Mouse (Mus musculus): ENCODE measurements at regions not wholly inside any gene's neighbourhood (a gene's known extent, or its start where the extent isn't known, plus 50 kb on each side); places are given as distances from the start of the nearest gene placed in this dataset.

DNA sequence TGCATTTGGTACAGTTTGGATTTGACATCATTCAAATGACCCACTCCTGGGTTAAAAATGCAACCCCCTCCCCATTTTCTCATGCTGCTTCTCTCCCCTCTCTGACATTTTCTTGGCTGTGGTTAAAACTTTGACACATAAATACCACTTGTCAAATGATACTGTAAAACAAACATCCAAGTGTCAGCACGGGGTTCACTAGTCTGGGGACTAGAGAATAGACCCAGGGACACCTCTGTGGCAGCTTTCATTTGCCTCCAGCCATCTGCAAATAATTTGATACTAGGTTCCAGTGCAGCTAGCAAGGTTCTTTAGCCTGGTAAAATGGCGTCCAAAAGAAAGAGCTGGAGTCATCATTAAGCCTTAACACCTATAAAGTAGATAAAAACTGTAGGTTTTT lies 312.7 kb upstream of the Sfrp2 start:
- H3K4me3 ChIP-seq (ENCODE audit: insufficient read depth, poor library complexity, severe bottlenecking): no peak overlapping the region
- no peaks in the 10 kb centered on the region for H3K79me3 ChIP-seq (ENCODE audit: low read depth)
- H3K27me3 ChIP-seq (ENCODE audit: control insufficient read depth, insufficient read depth, insufficient read length): no peaks in the 10 kb centered on the region
- no peaks in the 10 kb centered on the region for H3K79me2 ChIP-seq (ENCODE audit: control insufficient read depth, insufficient read depth)
- H3ac ChIP-seq (ENCODE audit: control insufficient read depth, insufficient read length, low read depth): no peak overlapping the region
- TF ChIP-seq MYOD1 (IDR thresholded peaks at IDR 0.05; ENCODE audit: control insufficient read depth, insufficient read length, low read depth): no peak
- TF ChIP-seq CTCF (IDR thresholded peaks at IDR 0.05; ENCODE audit: control insufficient read depth, insufficient read depth, insufficient read length): no peak
- TF ChIP-seq CEBPB (IDR thresholded peaks at IDR 0.05; ENCODE audit: low read depth): no peak
- no peak for TF ChIP-seq FOSL1 (IDR thresholded peaks at IDR 0.05; ENCODE audit: insufficient read depth, low read length, poor library complexity, severe bottlenecking)
- no peak for TF ChIP-seq MAX (IDR thresholded peaks at IDR 0.05)
- TF ChIP-seq MYOG (IDR thresholded peaks at IDR 0.05; ENCODE audit: control insufficient read depth, extremely low read depth, insufficient read length): no peak
- TF ChIP-seq USF1 (IDR thresholded peaks at IDR 0.05; ENCODE audit: low read depth): no peak
- no peaks in the 10 kb centered on the region for H3K36me3 ChIP-seq (ENCODE audit: control insufficient read depth, insufficient read depth)

DNA sequence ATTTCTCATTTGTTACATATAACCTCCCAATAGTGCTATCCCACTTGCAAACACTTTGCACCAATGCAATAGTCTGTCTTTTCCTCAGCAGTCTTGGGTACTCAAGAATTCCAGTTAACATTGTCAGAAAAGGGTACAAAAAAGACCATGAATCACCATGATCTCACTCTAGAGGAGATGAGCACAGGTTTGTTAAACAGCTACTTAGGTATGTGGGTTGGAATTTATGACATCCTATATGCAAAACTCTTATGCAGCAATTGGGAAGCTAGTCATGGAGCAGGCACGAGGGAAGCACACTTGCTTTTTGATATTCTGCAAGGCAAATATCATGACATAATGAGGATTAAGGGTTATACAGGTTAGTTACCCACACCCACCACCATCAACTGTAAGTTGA lies 307.7 kb upstream of the Sfrp2 start:
- H3K36me3 ChIP-seq (ENCODE audit: control insufficient read depth, insufficient read depth): no peaks in the 10 kb centered on the region
- TF ChIP-seq CTCF (IDR thresholded peaks at IDR 0.05; ENCODE audit: control insufficient read depth, insufficient read depth, insufficient read length) (no peak), MAX (IDR thresholded peaks at IDR 0.05) (peak; percentile 54), CEBPB (IDR thresholded peaks at IDR 0.05; ENCODE audit: low read depth) (peak; percentile 7), MYOG (IDR thresholded peaks at IDR 0.05; ENCODE audit: control insufficient read depth, extremely low read depth, insufficient read length) (no peak), FOSL1 (IDR thresholded peaks at IDR 0.05; ENCODE audit: insufficient read depth, low read length, poor library complexity, severe bottlenecking) (no peak)
- no peaks in the 10 kb centered on the region for H3K79me2 ChIP-seq (ENCODE audit: control insufficient read depth, insufficient read depth)
- H3ac ChIP-seq (ENCODE audit: control insufficient read depth, insufficient read length, low read depth): no peak overlapping the region
- no peaks in the 10 kb centered on the region for H3K79me3 ChIP-seq (ENCODE audit: low read depth)
- no peak overlapping the region for H3K4me3 ChIP-seq (ENCODE audit: insufficient read depth, poor library complexity, severe bottlenecking)
- H3K27me3 ChIP-seq (ENCODE audit: control insufficient read depth, insufficient read depth, insufficient read length): no peaks in the 10 kb centered on the region

DNA sequence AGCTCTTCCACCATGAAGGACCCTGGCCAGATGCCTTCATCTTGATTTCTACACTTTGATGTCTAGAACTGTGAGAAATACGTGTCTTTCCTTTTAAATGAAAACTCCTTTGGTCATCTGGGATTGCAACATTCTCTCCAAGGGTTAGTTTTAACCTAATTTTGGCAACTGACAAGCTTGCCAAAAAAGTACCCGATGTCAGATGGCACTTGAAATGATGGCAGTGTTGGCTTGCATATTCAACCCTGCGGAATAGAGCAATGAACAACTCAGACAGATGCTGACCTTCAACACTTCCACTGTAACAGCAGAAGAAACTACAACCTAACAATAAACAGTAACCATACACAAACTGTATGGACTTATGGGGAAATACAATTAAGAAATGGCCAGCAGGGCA lies 286.9 kb upstream of the Sfrp2 start:
- Histone ChIP-seq H3K27me3 (ENCODE audit: control insufficient read depth, insufficient read depth, insufficient read length) (no peaks in the 10 kb centered on the region), H3K79me3 (ENCODE audit: low read depth) (no peaks in the 10 kb centered on the region), H3ac (ENCODE audit: control insufficient read depth, insufficient read length, low read depth) (no peak overlapping the region), H3K79me2 (ENCODE audit: control insufficient read depth, insufficient read depth) (no peaks in the 10 kb centered on the region), H3K4me3 (ENCODE audit: insufficient read depth, poor library complexity, severe bottlenecking) (no peak overlapping the region), H3K36me3 (ENCODE audit: control insufficient read depth, insufficient read depth) (no peaks in the 10 kb centered on the region)
- no peak for TF ChIP-seq CTCF (IDR thresholded peaks at IDR 0.05; ENCODE audit: control insufficient read depth, insufficient read depth, insufficient read length)
- no peak for TF ChIP-seq MAX (IDR thresholded peaks at IDR 0.05)
- TF ChIP-seq FOSL1 (IDR thresholded peaks at IDR 0.05; ENCODE audit: insufficient read depth, low read length, poor library complexity, severe bottlenecking): no peak
- no peak for TF ChIP-seq CEBPB (IDR thresholded peaks at IDR 0.05; ENCODE audit: low read depth)
- no peak for TF ChIP-seq MYOD1 (IDR thresholded peaks at IDR 0.05; ENCODE audit: control insufficient read depth, insufficient read length, low read depth)
- TF ChIP-seq USF1 (IDR thresholded peaks at IDR 0.05; ENCODE audit: low read depth): no peak
- TF ChIP-seq MYOG (IDR thresholded peaks at IDR 0.05; ENCODE audit: control insufficient read depth, extremely low read depth, insufficient read length): no peak

DNA sequence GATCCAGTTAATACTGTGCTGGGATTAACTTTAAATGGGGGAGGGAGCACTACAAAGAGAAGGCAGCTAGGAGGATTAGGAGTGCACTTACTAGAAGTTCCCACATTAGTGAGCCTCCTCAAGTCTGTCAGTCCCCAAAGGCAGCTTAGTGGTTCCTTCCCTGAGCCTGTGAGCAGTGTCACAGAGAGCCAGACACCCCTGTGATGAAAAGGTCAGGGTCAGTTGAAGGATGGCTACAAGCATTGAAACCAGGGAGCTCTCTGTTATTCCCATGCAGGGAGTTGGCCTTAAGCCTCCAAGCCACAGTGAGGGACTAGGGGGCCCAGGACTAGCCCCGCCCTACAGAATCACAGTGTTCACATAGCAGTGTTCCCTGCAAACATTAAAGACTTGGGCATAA lies 285.9 kb upstream of the Sfrp2 start:
- no peaks in the 10 kb centered on the region for H3K79me3 ChIP-seq (ENCODE audit: low read depth)
- no peak overlapping the region for H3ac ChIP-seq (ENCODE audit: control insufficient read depth, insufficient read length, low read depth)
- no peaks in the 10 kb centered on the region for H3K79me2 ChIP-seq (ENCODE audit: control insufficient read depth, insufficient read depth)
- H3K27me3 ChIP-seq (ENCODE audit: control insufficient read depth, insufficient read depth, insufficient read length): no peaks in the 10 kb centered on the region
- H3K4me3 ChIP-seq (ENCODE audit: insufficient read depth, poor library complexity, severe bottlenecking): no peak overlapping the region
- TF ChIP-seq MYOD1 (IDR thresholded peaks at IDR 0.05; ENCODE audit: control insufficient read depth, insufficient read length, low read depth) (no peak), USF1 (IDR thresholded peaks at IDR 0.05; ENCODE audit: low read depth) (no peak), FOSL1 (IDR thresholded peaks at IDR 0.05; ENCODE audit: insufficient read depth, low read length, poor library complexity, severe bottlenecking) (no peak), CTCF (IDR thresholded peaks at IDR 0.05; ENCODE audit: control insufficient read depth, insufficient read depth, insufficient read length) (no peak), MYOG (IDR thresholded peaks at IDR 0.05; ENCODE audit: control insufficient read depth, extremely low read depth, insufficient read length) (no peak)
- H3K36me3 ChIP-seq (ENCODE audit: control insufficient read depth, insufficient read depth): no peaks in the 10 kb centered on the region

DNA sequence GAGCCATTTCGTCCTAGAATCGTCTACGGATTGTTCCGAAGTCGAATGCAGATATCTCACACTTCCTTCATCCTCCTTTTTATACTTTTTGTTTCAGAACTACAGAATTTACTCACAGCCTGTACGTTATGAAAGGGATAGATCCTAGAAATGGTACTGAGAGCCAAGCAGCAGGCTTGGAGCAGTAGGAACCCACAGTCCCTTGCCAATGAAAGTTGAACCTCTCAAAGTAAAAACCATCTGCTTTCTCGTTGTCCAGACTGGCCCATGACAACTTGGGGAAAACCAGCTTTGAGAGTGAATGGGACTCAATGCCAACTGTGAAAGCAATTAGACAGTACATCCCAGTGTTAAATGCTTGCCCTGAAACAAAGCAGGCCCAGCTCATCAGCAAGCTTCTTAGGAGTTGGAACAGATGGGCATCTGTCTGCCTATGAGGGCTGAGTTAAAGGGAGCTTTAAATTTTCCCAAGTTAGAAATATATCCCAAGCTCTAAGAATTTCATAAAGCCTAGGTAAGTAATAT lies 279.9 kb upstream of the Sfrp2 start:
- Histone ChIP-seq H3K79me3 (ENCODE audit: low read depth) (no peaks in the 10 kb centered on the region), H3K79me2 (ENCODE audit: control insufficient read depth, insufficient read depth) (no peaks in the 10 kb centered on the region), H3K36me3 (ENCODE audit: control insufficient read depth, insufficient read depth) (no peaks in the 10 kb centered on the region), H3K27me3 (ENCODE audit: control insufficient read depth, insufficient read depth, insufficient read length) (no peaks in the 10 kb centered on the region), H3K4me3 (ENCODE audit: insufficient read depth, poor library complexity, severe bottlenecking) (no peak overlapping the region), H3ac (ENCODE audit: control insufficient read depth, insufficient read length, low read depth) (no peak overlapping the region)
- TF ChIP-seq FOSL1 (IDR thresholded peaks at IDR 0.05; ENCODE audit: insufficient read depth, low read length, poor library complexity, severe bottlenecking): no peak
- no peak for TF ChIP-seq MYOD1 (IDR thresholded peaks at IDR 0.05; ENCODE audit: control insufficient read depth, insufficient read length, low read depth)
- no peak for TF ChIP-seq CEBPB (IDR thresholded peaks at IDR 0.05; ENCODE audit: low read depth)
- no peak for TF ChIP-seq USF1 (IDR thresholded peaks at IDR 0.05; ENCODE audit: low read depth)
- TF ChIP-seq MAX (IDR thresholded peaks at IDR 0.05): no peak
- no peak for TF ChIP-seq MYOG (IDR thresholded peaks at IDR 0.05; ENCODE audit: control insufficient read depth, extremely low read depth, insufficient read length)
- no peak for TF ChIP-seq CTCF (IDR thresholded peaks at IDR 0.05; ENCODE audit: control insufficient read depth, insufficient read depth, insufficient read length)

DNA sequence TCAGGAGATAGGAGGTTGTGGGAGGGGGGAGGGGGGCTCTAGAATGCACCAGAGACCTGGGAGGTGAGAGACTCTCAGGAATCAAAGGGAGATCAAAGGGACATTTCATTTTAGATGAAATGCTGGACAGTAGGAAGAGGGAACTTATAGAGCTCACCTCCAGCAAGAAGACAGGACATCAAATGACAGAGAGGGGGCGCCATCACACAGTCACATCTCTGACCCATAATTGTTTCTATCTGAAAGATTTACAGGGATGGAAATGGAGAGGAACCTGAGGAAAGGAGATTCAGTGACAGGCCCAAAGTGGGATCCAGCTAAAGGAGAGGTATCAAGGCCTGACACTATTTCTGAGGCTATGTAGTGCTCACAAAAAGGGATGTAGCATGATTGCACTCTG lies 270.5 kb upstream of the Sfrp2 start:
- Histone ChIP-seq H3K4me3 (ENCODE audit: insufficient read depth, poor library complexity, severe bottlenecking) (no peak overlapping the region), H3ac (ENCODE audit: control insufficient read depth, insufficient read length, low read depth) (no peak overlapping the region), H3K79me2 (ENCODE audit: control insufficient read depth, insufficient read depth) (no peaks in the 10 kb centered on the region), H3K27me3 (ENCODE audit: control insufficient read depth, insufficient read depth, insufficient read length) (no peaks in the 10 kb centered on the region), H3K79me3 (ENCODE audit: low read depth) (no peaks in the 10 kb centered on the region), H3K36me3 (ENCODE audit: control insufficient read depth, insufficient read depth) (no peaks in the 10 kb centered on the region)
- TF ChIP-seq CEBPB (IDR thresholded peaks at IDR 0.05; ENCODE audit: low read depth) (no peak), USF1 (IDR thresholded peaks at IDR 0.05; ENCODE audit: low read depth) (no peak), CTCF (IDR thresholded peaks at IDR 0.05; ENCODE audit: control insufficient read depth, insufficient read depth, insufficient read length) (no peak), MYOG (IDR thresholded peaks at IDR 0.05; ENCODE audit: control insufficient read depth, extremely low read depth, insufficient read length) (no peak), FOSL1 (IDR thresholded peaks at IDR 0.05; ENCODE audit: insufficient read depth, low read length, poor library complexity, severe bottlenecking) (no peak), MYOD1 (IDR thresholded peaks at IDR 0.05; ENCODE audit: control insufficient read depth, insufficient read length, low read depth) (no peak), MAX (IDR thresholded peaks at IDR 0.05) (no peak)
